Mouse (Mus musculus) lung, postnatal 0 days (tissue): ENCODE measurements around the gene Mcu.

ENCODE experiments used
- CTCF ChIP-seq: IDR thresholded peaks from 2 replicates; pipeline ENCODE4 v1.5.1; 2016; ENCODE audit warnings: antibody characterized with exemption, mild to moderate bottlenecking
- EP300 ChIP-seq: IDR thresholded peaks from 2 replicates; pipeline ENCODE4 v1.6.1; 2016; ENCODE audit warnings: antibody characterized with exemption, mild to moderate bottlenecking, control low read depth

DNA sequence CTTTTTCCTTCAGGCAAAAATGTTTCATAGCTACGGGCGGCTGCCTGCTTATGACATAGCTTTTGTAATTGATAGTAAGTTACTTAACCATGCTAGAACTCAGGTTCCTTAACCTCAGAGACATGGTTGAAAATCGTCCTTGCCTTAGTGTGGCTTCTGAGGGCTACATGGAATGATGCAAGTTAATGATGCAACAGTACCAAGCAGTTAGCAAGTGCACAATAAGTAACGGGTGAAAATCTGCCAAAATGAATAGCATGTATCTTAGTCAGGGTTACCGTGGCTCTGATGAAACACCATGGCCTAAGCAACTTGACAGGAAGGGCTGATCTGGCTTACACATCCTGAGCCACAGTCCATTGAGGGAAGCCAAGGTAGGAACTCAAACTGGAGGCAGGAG, 51.9 kb downstream of the Mcu start:
- TF ChIP-seq CTCF, result no peak
- no peak for TF ChIP-seq EP300
